Mouse (Mus musculus): Measurements from ENCODE around the gene Tenm4.

Gene Tenm4

GRCm38 (mm10) chr7:96754175-96754574 lies 583.1 kb downstream of the Tenm4 start:
- no peak for DNase-seq

GRCm38 (mm10) chr7:96755459-96756094 lies 584.5 kb downstream of the Tenm4 start:
- no peak for DNase-seq

GRCm38 (mm10) chr7:96756104-96756742 lies 585.2 kb downstream of the Tenm4 start:
- DNase-seq = peak in 1 of 2 experiments; percentile 10

- DNase-seq = no peak
Observed at GRCm38 (mm10) chr7:96757067-96757466, 586.0 kb downstream of the Tenm4 start.

DNA sequence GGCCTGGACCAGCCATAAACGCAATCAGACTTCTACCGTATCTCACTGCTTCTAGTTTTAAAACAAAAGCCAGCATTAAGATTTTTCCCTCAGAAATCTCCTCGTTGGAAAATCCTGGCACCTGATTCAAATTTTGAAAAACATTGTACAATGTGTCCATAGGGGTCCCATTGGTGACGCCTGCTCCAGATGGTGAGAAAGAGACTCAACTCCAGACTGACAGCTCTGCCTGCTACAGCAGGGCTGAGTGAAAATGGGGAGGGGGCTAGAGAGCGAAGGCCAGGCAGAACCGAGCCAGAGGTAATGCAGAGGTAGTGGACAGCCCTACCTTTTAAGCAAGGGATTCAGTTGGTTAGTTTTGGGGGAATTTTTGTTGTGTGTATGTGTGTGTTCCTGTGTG lies 589.2 kb downstream of the Tenm4 start:
- no peak for DNase-seq

DNA sequence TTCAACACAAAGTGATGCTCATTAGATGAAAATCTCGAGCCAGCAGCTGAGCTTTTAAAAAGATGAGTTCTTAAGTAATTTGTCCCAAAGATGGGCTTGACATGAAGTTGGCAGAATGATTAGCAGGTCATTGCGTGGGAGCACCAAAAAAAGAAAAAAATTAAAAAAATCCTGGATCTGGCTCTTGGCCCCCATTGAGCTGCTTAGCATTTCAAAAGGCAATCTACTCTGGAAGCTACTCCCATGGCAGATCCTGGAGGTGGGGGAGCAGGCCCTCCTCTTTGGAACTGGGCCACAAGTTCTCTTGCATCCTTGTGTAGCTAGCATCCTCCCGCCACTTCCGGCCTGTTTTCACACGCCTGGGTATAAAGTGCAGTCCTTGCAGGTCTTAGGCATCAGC lies 590.1 kb downstream of the Tenm4 start:
- DNase-seq = no peak

GRCm38 (mm10) chr7:96765321-96765960 lies 594.4 kb downstream of the Tenm4 start:
- DNase-seq = no peak

DNA sequence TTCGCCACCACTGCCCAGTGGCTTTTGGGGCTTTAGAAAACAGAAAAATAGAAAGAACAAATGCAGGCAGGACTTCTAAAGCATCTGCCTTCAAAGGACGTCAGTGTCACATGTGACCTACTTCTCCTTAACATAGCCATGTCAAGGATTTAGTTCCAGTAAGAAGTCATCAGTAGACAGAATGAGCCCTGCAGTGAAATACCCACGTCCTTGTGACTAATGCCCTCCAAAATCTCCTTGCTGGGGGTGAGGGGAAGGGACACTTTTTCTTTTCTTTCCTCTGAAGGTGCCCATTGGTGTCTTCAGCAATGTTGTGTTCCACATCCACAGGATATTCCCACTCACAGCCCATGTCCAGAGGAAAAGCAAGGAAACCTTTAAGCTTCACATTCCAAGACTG lies 596.0 kb downstream of the Tenm4 start:
- DNase-seq = no peak

- DNase-seq = no peak
Observed at GRCm38 (mm10) chr7:96768718-96769117, 597.7 kb downstream of the Tenm4 start.

DNA sequence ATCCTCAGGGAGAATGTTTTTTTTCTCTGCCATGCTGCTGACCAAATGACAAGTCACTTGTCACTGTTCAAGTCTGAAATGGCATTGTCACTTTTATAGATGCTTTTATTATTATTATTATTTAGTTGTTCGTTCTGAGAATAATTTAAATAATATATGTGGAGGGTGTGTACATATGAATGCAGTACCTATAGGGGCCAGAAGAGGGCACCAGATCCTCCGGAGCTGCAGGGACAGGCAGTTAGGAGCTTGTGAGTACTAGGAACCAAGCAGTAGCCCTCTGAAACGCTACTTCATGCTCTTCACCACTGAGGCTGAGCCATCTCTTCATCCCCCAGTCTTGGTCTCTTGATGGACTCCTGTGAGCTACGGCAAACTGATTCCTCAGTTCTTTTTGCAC lies 598.7 kb downstream of the Tenm4 start:
- DNase-seq = no peak

DNA sequence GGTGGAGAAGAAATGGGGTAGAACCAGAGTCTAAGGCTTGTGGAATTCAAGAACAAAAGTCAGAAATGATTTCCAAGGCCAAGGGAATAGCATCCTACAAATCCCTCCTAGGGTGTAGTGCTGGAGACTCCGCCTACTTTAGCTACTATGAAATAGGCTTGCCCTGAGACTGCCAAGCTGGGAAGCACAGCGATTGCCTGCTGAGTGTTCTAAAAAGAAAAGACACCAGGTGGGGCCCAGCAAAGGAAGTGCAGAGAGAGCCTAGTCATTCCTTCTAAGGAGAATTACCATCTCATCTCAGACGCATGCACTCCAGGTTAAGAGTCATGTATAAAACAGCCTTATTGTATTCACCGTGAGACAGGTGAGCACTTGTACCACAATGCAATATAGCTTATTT lies 601.9 kb downstream of the Tenm4 start:
- no peak for DNase-seq

GRCm38 (mm10) chr7:96773585-96774225 lies 602.7 kb downstream of the Tenm4 start:
- DNase-seq = no peak

GRCm38 (mm10) chr7:96775080-96775486 lies 604.0 kb downstream of the Tenm4 start:
- no peak for DNase-seq

DNA sequence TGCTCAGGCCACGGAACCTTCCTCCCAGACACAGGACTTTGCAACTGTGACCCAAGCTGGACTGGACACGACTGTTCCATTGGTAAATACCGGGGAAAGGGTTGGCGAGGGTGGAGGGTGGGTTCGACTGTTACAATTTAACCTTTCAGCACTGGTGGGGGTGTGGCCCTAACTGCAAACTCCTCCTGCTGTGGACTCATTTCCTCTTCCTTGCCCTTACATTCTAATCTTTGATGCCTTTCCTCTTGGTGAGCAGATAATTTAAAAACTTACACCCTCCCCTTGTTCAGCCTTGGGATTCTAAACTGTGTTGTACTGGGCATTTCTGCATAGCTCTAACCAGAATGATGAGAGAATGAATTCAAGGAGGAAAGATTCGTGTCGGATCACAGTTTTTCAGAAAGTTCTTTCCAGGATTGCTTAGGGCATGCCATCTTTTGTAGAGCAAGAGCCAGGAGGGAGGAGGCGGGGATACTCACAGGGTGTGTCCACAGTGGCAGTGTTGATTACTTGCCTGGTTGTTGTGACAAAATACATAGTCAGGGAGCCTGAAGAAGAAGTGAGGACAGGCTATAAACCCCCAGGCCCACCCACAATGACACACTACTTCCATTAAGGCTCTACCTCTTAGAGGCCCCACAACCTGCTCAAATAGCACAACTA lies 607.0 kb downstream of the Tenm4 start:
- DNase-seq = no peak

- no peak for DNase-seq
Observed at GRCm38 (mm10) chr7:96778601-96778969, 607.5 kb downstream of the Tenm4 start.

DNA sequence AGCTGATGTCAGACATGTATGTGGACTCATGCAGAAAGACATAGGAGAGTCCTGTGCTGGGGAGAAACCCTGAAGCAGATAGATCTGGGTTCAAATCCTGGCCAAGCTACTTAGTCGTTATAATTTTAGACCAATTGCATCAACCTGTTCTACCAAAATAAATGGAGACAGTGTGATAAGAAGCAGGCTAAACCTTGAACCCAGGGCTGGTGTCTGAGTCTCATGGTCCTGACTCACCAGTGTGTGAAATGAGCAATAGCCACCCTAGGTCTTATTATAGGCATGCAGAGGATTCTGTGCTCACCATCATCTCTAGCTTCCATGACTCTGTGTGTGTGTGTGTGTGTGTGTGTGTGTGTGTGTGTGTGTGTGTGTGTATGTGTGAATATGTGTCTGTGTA lies 609.5 kb downstream of the Tenm4 start:
- DNase-seq = no peak

DNA sequence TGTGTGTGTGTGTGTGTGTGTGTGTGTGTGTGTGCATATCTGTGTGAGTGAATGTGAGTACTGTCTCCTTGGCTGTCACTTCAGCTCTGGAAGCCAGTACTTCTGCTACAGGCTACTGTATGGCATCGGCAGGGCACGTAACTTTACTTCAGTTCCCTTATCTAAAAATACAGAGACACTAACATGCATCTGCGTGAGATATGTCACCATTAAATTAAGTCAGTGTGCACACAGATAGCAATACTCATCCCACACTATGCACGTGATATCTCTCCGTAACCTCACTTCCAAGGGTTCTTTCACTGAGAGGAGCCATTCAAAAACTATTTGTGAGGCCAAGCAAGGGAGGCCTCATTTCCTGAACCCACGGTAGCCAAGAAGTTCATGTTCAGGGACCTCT lies 610.0 kb downstream of the Tenm4 start:
- DNase-seq = no peak

- no peak for DNase-seq
Observed at GRCm38 (mm10) chr7:96782686-96783085, 611.6 kb downstream of the Tenm4 start.

DNA sequence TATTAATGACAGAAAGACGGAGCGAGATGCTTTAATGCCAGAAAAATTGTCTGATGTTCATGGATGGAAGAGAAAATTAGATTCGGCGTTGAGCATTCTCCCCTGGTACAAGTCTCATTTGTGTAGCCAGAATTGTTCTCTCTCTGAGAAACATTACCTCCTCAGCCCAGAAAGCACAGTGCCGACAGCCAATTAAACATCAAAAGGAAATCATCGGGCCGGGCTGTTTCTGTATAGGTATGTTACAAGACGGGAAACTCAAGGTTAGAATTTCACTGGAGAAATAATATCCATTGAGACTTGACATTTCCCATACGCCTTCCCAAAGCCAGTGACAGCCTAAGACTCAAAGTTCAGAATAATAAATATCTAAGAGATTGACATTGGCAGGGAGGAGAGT lies 614.8 kb downstream of the Tenm4 start:
- DNase-seq = no peak

GRCm38 (mm10) chr7:96786262-96787044 lies 615.4 kb downstream of the Tenm4 start:
- no peak for DNase-seq

DNA sequence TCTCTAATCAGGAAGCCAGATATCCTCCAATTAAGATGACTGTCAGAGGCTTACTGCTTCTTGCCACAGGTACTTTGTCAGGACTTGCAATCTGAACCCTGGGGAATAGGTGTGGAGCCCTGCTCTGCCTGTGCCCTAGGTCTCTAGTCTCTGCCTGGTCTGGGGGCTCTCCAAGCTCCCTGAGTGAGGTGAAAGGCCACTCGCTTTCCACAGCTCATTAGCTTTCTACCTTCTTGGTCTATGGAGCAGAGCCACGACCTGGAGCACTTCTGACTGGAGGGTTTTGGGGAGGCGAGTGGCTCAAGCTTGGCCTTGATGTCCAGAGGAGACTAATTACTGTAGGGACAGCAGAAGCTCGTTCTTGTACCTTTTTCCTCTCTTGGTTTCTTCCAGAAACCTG lies 617.1 kb downstream of the Tenm4 start:
- no peak for DNase-seq

DNA sequence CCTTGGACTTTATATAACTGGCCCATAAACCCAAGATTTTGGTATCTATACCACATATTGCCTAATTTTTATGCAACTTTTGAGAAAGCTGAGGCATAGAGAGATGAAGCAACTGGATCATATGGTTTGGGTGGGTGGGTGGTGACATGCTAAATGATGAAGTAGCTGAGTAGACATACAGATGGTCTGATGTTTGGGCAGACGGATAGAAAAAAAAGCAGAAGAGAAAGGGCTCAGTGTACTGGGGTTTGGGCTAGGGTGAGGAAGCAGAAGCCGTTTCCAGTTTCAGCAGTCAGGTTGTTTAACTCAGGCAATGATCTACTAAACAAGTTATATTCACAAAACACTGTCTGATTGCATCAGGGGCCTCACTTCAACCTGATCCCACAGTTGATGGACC lies 619.3 kb downstream of the Tenm4 start:
- DNase-seq = no peak

Data from lung, adult 18-20 months (tissue).